Mouse (Mus musculus) thymus, postnatal 4 days (tissue): Measurements from ENCODE around the gene Senp5.
A peak's percentile ranks its signal among the peaks of the same experiment; 100 is the strongest.

Experiments
- DNase-seq: peaks from one replicate; pipeline ENCODE4 v3.0.0; 2021

The Senp5 gene

GRCm38 (mm10) chr16:31936568-31936967 lies 66.5 kb downstream of the Senp5 start:
- DNase-seq = no peak

- peak; percentile 32 for DNase-seq
Measured at GRCm38 (mm10) chr16:31935091-31935979, 67.8 kb downstream of the Senp5 start.

- DNase-seq = no peak
Measured at GRCm38 (mm10) chr16:31934550-31935010, 68.5 kb downstream of the Senp5 start.

- peak; percentile 45 for DNase-seq
Measured at GRCm38 (mm10) chr16:31933751-31934549, 69.1 kb downstream of the Senp5 start, which contains the start of gene Pigz. Pigz (plus strand) TSS chr16:31933851.

- peak; percentile 90 for DNase-seq
Measured at GRCm38 (mm10) chr16:31932840-31933697, 70.0 kb downstream of the Senp5 start.

- no peak for DNase-seq
Measured at GRCm38 (mm10) chr16:31932255-31932654, 70.8 kb downstream of the Senp5 start.

- no peak for DNase-seq
Measured at GRCm38 (mm10) chr16:31931330-31931729, 71.8 kb downstream of the Senp5 start.

- DNase-seq = no peak
Measured at GRCm38 (mm10) chr16:31927412-31927811, 75.7 kb downstream of the Senp5 start.

- DNase-seq = no peak
Measured at GRCm38 (mm10) chr16:31926547-31927182, 76.4 kb downstream of the Senp5 start.

GRCm38 (mm10) chr16:31926091-31926490 lies 77.0 kb downstream of the Senp5 start:
- no peak for DNase-seq

GRCm38 (mm10) chr16:31924368-31924767 lies 78.7 kb downstream of the Senp5 start:
- no peak for DNase-seq

- DNase-seq = peak; percentile 74
Measured at GRCm38 (mm10) chr16:31918248-31918724, 84.8 kb downstream of the Senp5 start.

GRCm38 (mm10) chr16:31917776-31918175 lies 85.3 kb downstream of the Senp5 start:
- DNase-seq = no peak

- no peak for DNase-seq
Measured at GRCm38 (mm10) chr16:31910281-31910847, 92.7 kb downstream of the Senp5 start.
